Mouse (Mus musculus): ENCODE results near the gene Ywhaq. TPM values are rescaled to one million over a fixed set of nuclear protein-coding genes. Genes with fewer than 3 reads are reported as not detected.

Gene Ywhaq
- polyA plus RNA-seq, 1 experiment from 2014 or later: 763 TPM

DNA sequence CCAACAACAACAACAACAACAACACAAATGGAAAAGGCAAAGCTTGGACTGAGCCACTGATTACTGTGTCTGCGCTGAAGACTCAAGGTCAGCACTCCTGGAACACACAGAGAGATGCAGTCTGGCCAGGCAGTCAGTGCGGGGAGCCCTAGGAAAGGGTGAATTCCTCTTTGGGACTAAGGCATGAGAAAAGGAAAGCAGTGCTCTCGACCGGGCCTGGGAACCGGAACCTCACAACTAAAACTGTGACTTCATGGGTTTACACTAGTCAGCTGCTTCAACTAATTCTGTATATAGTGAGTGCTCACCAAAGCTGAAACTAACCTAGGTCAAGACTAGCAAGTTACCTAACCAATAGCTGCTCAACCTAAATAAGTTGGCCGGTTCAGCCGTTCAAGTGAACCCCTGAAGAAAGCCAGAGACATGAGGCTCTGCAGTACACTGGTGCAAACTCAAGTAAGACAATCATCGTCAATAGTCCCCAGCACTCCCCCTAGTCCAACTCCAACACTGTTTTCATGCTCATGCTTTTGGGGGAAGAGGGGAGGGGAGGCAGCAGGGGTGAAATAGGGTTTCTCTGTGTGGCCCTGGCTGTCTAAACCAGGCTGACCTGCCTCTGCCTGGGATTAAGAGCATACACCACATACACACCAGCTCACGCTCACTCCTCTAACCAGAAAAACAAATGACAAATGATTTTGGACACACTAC lies 48.9 kb downstream of the Ywhaq start:
- Histone ChIP-seq H3K27me3 (ENCODE audit: control insufficient read depth, insufficient read depth, low read length) (no peaks in the 10 kb centered on the region), H3K4me2 (replicated peaks; ENCODE audit: low read depth, low read length) (no peak overlapping the region), H3K36me3 (ENCODE audit: control insufficient read depth, insufficient read depth, low read length) (no peaks in the 10 kb centered on the region), H3K4me3 (ENCODE audit: low read depth, low read length) (no peak overlapping the region), H3K27ac (ENCODE audit: low read length) (no peak overlapping the region), H3K4me1 (ENCODE audit: control insufficient read depth, insufficient read depth, low read length) (peaks cover 5% of the 10 kb centered on the region; the same call in 1 of the 2 replicates), H3K9ac (replicated peaks; ENCODE audit: low read depth, low read length) (no peak overlapping the region), H3K9me3 (ENCODE audit: control insufficient read depth, low read depth, low read length) (no peaks in the 10 kb centered on the region)
- ATAC-seq (ENCODE audit: insufficient number of reproducible peaks, insufficient read depth, low FRiP score, low read depth): no peak
- 94% methylated on average over 9 of the region's 9 CpGs for WGBS

DNA sequence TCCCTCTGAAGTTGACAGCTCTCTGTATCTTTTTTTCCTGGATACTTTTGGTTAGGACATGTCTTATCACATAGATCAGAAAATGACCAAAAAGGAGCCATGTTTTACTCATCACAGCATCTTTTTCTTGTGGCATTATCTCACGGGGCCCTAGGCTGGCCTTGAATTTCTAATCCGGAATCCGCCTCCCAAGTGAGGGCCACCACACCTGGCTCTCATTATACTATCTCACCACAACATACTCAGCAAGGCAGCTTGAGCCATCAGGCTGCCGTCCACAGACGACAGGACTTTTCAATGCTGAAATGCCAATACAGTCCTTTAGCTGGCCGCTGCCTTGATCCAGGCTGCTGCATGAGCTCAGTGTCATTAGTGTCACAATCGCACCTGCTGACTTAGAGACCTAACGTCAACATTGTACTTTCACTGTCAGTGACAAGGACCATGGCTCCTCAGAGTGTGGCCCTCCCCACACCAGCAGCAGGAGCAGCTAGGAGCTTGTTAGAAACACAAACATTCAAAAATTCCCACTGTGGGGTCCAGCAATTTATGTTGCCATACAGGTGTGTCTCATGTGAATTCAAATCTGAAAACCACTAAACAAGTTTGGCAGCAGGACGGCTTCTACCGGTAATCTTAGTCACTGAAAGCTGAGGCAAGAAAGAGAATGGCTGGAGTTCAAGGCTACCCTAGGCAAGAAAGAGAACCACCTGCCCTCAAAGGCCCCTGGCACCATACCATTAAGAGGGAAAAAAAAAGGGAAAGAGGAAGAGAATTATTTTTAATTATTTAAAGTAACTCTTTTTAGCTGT lies 52.6 kb downstream of the Ywhaq start:
- Histone ChIP-seq H3K4me3 (ENCODE audit: low read depth, low read length) (no peak overlapping the region), H3K9me3 (ENCODE audit: control insufficient read depth, low read depth, low read length) (no peaks in the 10 kb centered on the region)

DNA sequence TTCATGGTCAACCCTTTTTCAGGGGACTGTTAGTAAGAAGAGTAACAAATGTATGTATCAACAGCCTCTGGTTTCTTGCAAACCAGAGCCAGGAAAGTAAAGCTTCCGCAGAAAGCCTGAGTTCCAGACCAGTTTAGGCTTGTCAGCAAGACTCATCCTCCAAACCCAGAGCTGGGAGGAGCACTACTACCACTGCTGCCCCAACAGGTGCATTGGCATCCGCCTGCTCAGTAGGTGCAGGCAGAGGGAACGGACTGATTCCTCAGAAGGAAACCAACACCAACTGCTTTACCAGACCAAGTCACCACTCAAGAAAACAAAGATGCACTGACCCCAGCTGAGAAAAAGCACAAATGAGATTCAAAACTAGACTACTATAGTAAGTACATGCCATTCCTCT lies 54.2 kb downstream of the Ywhaq start:
- 92% methylated on average over 3 of the region's 3 CpGs for WGBS
- no peak for ATAC-seq (ENCODE audit: insufficient number of reproducible peaks, insufficient read depth, low FRiP score, low read depth)
- H3K27ac ChIP-seq (ENCODE audit: low read length): no peak overlapping the region

More for the DNA sequence above, 52.6 kb downstream of the Ywhaq start:
- Histone ChIP-seq H3K27me3 (ENCODE audit: control insufficient read depth, insufficient read depth, low read length) (no peaks in the 10 kb centered on the region), H3K27ac (ENCODE audit: low read length) (no peak overlapping the region), H3K4me1 (ENCODE audit: control insufficient read depth, insufficient read depth, low read length) (no peaks in the 10 kb centered on the region), H3K36me3 (ENCODE audit: control insufficient read depth, insufficient read depth, low read length) (no peaks in the 10 kb centered on the region; the same call in 1 of the 2 replicates), H3K4me2 (replicated peaks; ENCODE audit: low read depth, low read length) (no peak overlapping the region), H3K9ac (replicated peaks; ENCODE audit: low read depth, low read length) (no peak overlapping the region)
- 79% methylated on average over 10 of the region's 10 CpGs for WGBS
- ATAC-seq (ENCODE audit: insufficient number of reproducible peaks, insufficient read depth, low FRiP score, low read depth): no peak

DNA sequence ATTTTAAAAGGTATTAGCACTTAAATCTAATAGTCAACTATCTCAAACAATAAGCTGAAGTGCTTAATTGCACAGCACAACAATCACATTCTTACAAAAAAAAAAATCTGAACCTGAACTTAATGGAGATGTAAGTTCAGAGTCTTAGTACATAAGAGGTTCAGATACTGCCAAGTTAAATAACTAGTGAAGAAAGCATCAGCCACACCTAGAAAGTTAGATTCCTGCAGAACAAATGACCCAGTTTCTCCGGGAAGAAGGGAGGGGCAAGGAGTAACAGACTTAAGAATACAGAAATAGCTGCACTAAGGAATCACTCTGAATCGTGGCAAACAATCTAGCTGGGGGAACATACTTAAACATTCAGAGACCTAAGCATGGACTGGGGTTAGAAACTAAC lies 54.8 kb downstream of the Ywhaq start:
- H3K27ac ChIP-seq (ENCODE audit: low read length): no peak overlapping the region
- no peaks in the 10 kb centered on the region for H3K27me3 ChIP-seq (ENCODE audit: control insufficient read depth, insufficient read depth, low read length)
- no peak overlapping the region for H3K9ac ChIP-seq (replicated peaks; ENCODE audit: low read depth, low read length)
- H3K9me3 ChIP-seq (ENCODE audit: control insufficient read depth, low read depth, low read length): no peaks in the 10 kb centered on the region
- no peaks in the 10 kb centered on the region for H3K4me1 ChIP-seq (ENCODE audit: control insufficient read depth, insufficient read depth, low read length)
- no peak for ATAC-seq (ENCODE audit: insufficient number of reproducible peaks, insufficient read depth, low FRiP score, low read depth)
- H3K36me3 ChIP-seq (ENCODE audit: control insufficient read depth, insufficient read depth, low read length): no peaks in the 10 kb centered on the region; the same call in 1 of the 2 replicates
- no peak overlapping the region for H3K4me2 ChIP-seq (replicated peaks; ENCODE audit: low read depth, low read length)
- no peak overlapping the region for H3K4me3 ChIP-seq (ENCODE audit: low read depth, low read length)
- 69% methylated on average over 2 of the region's 2 CpGs for WGBS

More for the DNA sequence above, 54.2 kb downstream of the Ywhaq start:
- Histone ChIP-seq H3K27me3 (ENCODE audit: control insufficient read depth, insufficient read depth, low read length) (no peaks in the 10 kb centered on the region), H3K9ac (replicated peaks; ENCODE audit: low read depth, low read length) (no peak overlapping the region), H3K4me1 (ENCODE audit: control insufficient read depth, insufficient read depth, low read length) (no peaks in the 10 kb centered on the region), H3K36me3 (ENCODE audit: control insufficient read depth, insufficient read depth, low read length) (no peaks in the 10 kb centered on the region; the same call in 1 of the 2 replicates), H3K4me2 (replicated peaks; ENCODE audit: low read depth, low read length) (no peak overlapping the region), H3K4me3 (ENCODE audit: low read depth, low read length) (no peak overlapping the region), H3K9me3 (ENCODE audit: control insufficient read depth, low read depth, low read length) (no peaks in the 10 kb centered on the region)

DNA sequence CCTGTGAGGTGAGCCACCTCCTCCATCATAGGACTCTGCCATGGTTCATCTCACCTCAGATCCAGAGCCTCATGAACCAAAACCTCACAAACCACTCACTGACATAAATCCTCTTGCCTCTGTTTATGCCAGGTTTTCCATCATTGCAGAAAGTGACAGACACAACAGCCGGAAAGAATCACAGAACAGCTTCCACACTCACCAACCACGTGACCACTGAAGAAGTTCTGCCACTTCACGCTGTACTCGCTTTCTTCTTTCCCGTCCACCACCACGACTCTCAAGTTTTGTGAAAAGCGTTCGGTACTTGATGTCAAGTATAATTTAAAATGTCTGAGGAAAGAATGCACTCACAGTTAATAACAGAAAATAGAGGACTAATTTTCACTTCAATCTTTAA lies 63.8 kb downstream of the Ywhaq start:
- no peak overlapping the region for H3K4me3 ChIP-seq (ENCODE audit: low read depth, low read length)
- 91% methylated on average over 8 of the region's 8 CpGs for WGBS
- peaks cover 33% of the 10 kb centered on the region for H3K36me3 ChIP-seq (ENCODE audit: control insufficient read depth, insufficient read depth, low read length)
- no peaks in the 10 kb centered on the region for H3K27me3 ChIP-seq (ENCODE audit: control insufficient read depth, insufficient read depth, low read length)
- 0 out of 2 replicates have a peak, but pooled peaks cover 4% of the 10 kb centered on the region for H3K9me3 ChIP-seq (ENCODE audit: control insufficient read depth, low read depth, low read length)
- H3K4me2 ChIP-seq (replicated peaks; ENCODE audit: low read depth, low read length): no peak overlapping the region
- no peak for ATAC-seq (ENCODE audit: insufficient number of reproducible peaks, insufficient read depth, low FRiP score, low read depth)
- H3K9ac ChIP-seq (replicated peaks; ENCODE audit: low read depth, low read length): no peak overlapping the region
- no peaks in the 10 kb centered on the region for H3K4me1 ChIP-seq (ENCODE audit: control insufficient read depth, insufficient read depth, low read length)
- no peak overlapping the region for H3K27ac ChIP-seq (ENCODE audit: low read length)

- 81% methylated on average over 7 of the region's 7 CpGs for WGBS
- Histone ChIP-seq H3K4me3 (ENCODE audit: low read depth, low read length) (no peak overlapping the region), H3K4me2 (replicated peaks; ENCODE audit: low read depth, low read length) (no peak overlapping the region), H3K4me1 (ENCODE audit: control insufficient read depth, insufficient read depth, low read length) (no peaks in the 10 kb centered on the region), H3K36me3 (ENCODE audit: control insufficient read depth, insufficient read depth, low read length) (peaks cover 37% of the 10 kb centered on the region), H3K9ac (replicated peaks; ENCODE audit: low read depth, low read length) (no peak overlapping the region), H3K9me3 (ENCODE audit: control insufficient read depth, low read depth, low read length) (0 out of 2 replicates have a peak, but pooled peaks cover 4% of the 10 kb centered on the region), H3K27me3 (ENCODE audit: control insufficient read depth, insufficient read depth, low read length) (no peaks in the 10 kb centered on the region), H3K27ac (ENCODE audit: low read length) (no peak overlapping the region)
- no peak for ATAC-seq (ENCODE audit: insufficient number of reproducible peaks, insufficient read depth, low FRiP score, low read depth)
Observed at GRCm38 (mm10) chr12:21350113-21350876, 67.1 kb downstream of the Ywhaq start.

GRCm38 (mm10) chr12:21346972-21347371 lies 70.5 kb downstream of the Ywhaq start:
- peaks cover 33% of the 10 kb centered on the region for H3K36me3 ChIP-seq (ENCODE audit: control insufficient read depth, insufficient read depth, low read length)

GRCm38 (mm10) chr12:21340674-21341073 lies 76.8 kb downstream of the Ywhaq start:
- no peak for ATAC-seq (ENCODE audit: insufficient number of reproducible peaks, insufficient read depth, low FRiP score, low read depth)
- Histone ChIP-seq H3K36me3 (ENCODE audit: control insufficient read depth, insufficient read depth, low read length) (peaks cover 30% of the 10 kb centered on the region), H3K9ac (replicated peaks; ENCODE audit: low read depth, low read length) (no peak overlapping the region), H3K4me2 (replicated peaks; ENCODE audit: low read depth, low read length) (no peak overlapping the region), H3K27me3 (ENCODE audit: control insufficient read depth, insufficient read depth, low read length) (no peaks in the 10 kb centered on the region), H3K27ac (ENCODE audit: low read length) (no peak overlapping the region), H3K4me1 (ENCODE audit: control insufficient read depth, insufficient read depth, low read length) (no peaks in the 10 kb centered on the region), H3K4me3 (ENCODE audit: low read depth, low read length) (no peak overlapping the region), H3K9me3 (ENCODE audit: control insufficient read depth, low read depth, low read length) (no peaks in the 10 kb centered on the region)
- WGBS: 92% methylated on average over 5 of the region's 5 CpGs

More at GRCm38 (mm10) chr12:21346972-21347371, 70.5 kb downstream of the Ywhaq start:
- Histone ChIP-seq H3K27ac (ENCODE audit: low read length) (no peak overlapping the region), H3K4me2 (replicated peaks; ENCODE audit: low read depth, low read length) (no peak overlapping the region), H3K4me1 (ENCODE audit: control insufficient read depth, insufficient read depth, low read length) (no peaks in the 10 kb centered on the region), H3K9ac (replicated peaks; ENCODE audit: low read depth, low read length) (no peak overlapping the region), H3K4me3 (ENCODE audit: low read depth, low read length) (no peak overlapping the region), H3K9me3 (ENCODE audit: control insufficient read depth, low read depth, low read length) (0 out of 2 replicates have a peak, but pooled peaks cover 3% of the 10 kb centered on the region), H3K27me3 (ENCODE audit: control insufficient read depth, insufficient read depth, low read length) (no peaks in the 10 kb centered on the region)
- WGBS: 93% methylated on average over 7 of the region's 7 CpGs
- no peak for ATAC-seq (ENCODE audit: insufficient number of reproducible peaks, insufficient read depth, low FRiP score, low read depth)

Measured in stomach, embryonic 14.5 days (tissue).